Mouse (Mus musculus) R1 (cell line): Measurements from ENCODE around the gene Pikfyve.

Experiments
- DNase-seq: peaks from one replicate; pipeline ENCODE4 v3.0.0-alpha.2; 2018; ENCODE audit warnings: low read depth, low spot score

The Pikfyve gene

DNA sequence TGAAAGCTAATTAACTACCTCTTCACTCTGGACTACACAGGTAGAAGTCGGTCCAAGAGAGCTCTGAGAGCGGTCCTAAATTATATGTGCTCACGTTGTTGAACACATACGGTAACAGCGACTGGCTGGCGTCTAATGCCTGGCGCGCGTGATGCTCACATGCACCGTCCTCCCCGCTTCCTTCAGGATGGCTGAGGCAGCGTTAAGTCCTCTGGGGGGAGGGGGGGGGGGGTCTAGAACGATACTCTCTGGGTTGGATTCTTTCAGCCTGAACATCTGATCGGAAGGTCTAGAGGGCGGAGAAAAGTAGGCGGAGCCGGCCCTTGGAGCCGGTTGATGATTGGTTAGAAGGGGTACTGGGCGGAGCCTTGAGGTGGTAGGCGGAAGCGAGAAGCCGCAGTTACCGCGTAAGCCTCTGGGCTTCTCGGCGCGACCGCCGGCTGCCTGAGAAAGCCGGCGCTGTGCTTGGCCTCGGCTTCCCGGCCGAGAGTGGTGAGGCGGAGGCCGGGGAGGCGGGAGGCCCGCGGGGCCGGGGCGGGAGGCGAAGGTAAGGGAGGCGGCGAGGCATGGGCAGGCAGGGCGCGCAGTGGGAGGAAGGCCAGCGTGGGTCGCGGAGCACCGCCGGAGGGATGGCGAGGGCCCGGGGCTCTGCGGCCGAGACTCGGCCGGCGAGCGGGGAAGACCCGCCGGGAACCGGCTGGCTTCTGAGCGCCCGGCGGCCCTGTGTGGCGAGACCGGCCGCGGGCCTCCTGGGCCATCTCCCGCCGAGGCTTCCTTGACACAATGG lies at the start of gene Pikfyve, which contains the start of gene Idh1:
Gene Pikfyve, plus strand, starts transcription at position 397 of the 787 bp plus-strand sequence.
Gene Idh1, minus strand, starts transcription at position 214 of the 787 bp plus-strand sequence.
- peak; percentile 98 for DNase-seq

DNA sequence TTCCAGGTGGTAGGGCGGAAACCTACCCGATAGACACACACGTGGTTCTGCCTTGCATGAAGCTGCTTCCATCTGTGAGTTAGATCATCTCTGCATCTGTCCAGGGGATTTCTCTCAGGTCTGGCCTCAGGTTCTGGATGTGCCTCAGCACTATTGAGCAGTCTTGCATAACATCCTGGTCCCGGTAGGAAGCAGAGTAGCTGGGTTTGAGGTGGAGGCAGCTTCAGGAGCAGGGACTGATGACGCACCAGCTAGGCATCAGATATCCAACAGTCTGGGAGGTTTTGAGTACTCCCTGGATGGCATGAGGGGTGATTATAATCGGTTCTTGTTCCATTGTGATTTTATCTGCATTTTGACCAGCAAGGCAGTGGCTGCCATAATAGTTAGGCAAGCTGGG lies 48.9 kb upstream of the Pikfyve start:
- DNase-seq: no peak

DNA sequence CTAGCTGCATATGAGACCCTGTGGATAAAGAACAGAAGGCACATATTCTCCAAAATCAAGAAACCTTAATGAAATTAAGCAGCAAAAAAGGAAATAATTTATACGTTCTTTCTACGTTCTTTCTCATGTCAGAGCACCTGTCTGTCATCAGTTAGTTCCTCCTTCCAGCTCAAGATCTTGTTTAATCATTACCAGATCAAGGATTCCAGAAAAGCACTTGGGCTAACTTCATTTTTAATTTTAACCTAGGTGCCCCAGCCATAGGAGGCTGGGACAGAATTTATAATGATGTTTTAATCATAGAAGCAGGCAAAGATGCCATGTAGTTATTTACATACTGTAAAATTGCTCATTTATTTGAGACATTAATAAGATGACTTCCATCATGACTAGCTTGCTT lies 41.7 kb upstream of the Pikfyve start:
- DNase-seq: no peak

DNA sequence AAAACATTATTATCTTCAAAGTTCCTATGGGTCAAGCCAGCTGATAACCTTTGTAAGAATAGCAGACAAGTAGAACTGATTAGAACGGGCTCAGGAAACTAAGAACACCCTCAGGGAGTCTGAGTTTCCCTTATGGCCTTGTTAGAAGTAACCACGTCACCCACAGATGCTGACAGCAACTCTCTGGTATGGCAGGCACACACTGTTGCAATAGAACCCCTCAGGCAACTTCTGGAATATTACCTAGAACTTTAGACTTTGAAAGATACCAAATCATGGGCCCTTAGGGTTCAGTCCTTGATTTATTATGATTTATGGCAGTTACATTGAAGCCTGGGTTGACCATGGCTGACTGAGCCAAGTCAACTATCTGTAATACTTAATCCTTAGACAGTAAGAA lies 39.9 kb upstream of the Pikfyve start:
- DNase-seq: no peak

DNA sequence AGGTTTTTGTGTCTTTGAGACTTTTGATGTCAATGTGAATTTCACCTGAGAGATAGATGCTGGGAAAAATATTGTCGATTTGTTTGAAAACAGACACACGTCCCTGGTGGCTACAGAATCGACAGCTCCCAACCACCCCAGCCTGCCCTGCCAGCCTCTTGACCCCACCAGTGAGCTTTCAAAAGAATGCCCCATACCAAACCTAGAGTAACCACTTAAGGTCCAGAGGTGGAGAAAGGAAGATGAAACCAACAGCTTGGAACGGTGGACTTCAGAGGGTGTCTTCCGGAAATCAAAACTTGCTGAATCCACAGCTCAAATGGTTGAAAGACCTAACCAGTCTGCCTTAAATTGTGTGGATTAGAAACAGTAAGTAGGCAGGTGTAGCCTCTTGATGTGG lies 39.2 kb upstream of the Pikfyve start:
- no peak for DNase-seq

DNA sequence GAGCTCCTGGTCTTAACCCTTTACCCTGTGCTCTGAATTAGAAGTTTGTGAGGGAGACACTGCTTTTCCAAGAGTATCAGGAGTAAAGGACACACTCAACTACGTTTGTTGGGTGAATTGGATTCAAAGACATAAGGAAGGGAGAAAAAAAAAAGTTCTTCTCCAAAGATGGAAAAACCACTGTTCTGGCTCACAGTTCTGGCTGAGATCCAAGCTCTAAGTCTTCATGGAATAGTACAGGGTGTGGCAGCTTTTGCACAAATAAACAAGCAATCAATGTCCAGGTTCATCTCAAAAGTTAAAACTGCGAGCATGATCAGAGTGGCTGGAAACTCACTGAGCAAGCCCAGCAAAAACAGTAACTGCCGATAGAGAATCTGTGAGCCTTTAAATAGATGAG lies 38.5 kb upstream of the Pikfyve start:
- DNase-seq: no peak

DNA sequence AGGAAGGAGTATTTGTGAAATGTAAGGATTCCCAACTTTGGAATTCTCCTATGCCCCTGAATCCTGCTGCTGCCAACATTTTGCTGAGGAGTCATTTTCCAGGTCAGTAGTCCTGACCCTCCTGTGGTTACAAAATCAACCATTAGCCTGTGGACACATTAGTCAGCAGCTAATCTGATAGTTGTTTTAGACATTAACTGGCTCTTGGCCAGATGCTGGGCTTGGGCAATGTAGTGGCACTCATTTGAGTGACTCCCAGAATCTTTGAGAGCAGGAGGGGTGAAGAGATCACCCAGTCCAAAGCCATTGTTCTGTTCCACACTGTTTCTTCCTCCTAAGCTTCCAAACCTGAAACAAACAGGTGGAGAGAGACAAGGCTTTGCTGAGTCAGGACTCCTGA lies 31.7 kb upstream of the Pikfyve start:
- no peak for DNase-seq

DNA sequence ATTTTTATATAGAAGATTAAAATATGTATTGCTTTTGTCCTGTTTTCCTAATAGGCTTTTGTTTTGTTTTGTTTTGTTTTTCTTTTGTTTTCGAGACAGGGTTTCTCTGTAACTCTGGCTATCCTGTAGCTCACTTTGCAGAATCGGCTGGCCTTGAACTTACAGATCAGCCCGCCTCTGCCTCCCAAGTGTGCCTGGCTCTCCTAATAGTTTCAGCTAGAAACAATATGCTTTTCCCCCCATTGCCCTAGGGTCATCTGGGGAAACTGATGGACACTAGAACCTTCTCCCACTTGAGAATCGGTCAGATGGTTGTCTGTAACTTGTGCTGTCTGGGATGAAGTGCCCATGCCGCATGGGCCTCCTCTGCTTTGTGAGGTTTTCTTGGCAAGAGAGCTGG lies 30.4 kb upstream of the Pikfyve start:
- DNase-seq: no peak

DNA sequence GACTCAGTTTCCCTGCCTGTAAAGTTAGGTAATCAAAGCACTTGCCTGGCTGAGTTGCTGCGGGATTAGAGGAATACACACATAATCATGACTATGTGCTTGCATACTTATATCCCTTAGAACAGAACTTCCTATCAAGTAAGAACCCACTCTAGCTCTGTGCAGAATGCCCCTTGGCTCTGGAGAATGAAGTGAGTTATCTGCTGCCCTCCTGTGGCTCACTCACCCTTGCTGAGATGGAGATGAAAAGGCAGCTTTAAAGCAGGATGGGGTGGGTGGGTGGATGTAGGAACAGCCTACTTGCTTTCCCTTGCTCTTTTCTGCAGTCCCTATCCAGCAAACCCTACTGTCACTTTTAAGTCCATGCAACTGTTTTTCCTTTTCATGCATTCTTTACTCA lies 24.3 kb upstream of the Pikfyve start:
- peak; percentile 9 for DNase-seq

DNA sequence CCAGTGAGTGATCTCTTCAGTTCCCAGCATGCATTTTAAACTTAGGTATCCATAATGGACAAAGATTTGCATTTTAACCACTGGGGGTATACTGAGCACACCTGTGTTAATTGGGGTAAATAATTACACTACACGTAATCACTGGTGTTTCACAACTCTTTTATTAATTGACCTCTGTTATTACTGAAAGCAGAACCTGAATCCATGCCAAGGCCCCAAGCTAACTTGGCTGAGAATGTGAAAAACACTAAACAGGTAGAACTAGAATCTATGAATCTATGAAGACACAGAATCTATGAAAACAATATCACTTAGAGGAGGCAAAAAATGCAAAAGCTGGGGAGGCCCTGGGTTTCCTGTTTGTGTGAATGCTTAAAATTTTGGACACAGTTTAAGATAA lies 19.0 kb upstream of the Pikfyve start:
- no peak for DNase-seq

DNA sequence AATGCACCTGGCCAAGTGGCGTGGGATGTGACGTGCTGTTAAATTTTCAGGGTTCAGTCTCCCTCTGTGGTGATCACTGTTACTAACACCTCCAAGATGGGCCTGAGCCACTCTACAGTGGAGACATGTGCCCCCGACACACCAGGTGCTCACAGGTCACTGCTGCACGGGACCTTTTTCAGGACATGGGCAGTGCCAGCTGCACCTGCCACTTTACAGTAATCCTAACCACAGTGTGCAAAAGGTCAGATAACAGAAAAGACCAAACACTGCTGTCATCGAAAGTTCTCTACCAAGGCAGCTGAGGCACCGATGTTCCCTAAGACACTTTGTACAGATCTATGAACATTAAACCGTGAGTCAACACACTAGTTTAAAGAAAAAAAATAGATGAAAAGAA lies 16.9 kb upstream of the Pikfyve start:
- DNase-seq: no peak

DNA sequence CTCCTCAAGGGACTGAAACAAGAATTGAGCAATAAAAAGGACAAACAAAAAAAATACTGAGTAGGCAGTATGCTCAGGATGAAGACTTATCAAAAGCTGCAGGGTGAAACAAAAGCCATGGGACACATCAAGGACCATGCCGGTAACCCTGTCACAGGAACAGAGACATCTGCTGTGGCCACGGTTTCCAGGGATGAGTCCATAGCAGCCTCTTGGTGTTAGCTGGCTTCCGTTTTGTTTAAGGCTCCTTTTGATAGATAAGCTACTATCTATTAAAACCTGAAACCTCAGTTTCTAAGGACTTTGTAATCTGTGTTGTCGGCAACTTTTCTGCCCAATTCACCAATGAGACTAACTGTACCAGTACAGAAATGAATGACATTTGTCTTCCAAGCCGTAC lies 16.5 kb upstream of the Pikfyve start:
- no peak for DNase-seq

DNA sequence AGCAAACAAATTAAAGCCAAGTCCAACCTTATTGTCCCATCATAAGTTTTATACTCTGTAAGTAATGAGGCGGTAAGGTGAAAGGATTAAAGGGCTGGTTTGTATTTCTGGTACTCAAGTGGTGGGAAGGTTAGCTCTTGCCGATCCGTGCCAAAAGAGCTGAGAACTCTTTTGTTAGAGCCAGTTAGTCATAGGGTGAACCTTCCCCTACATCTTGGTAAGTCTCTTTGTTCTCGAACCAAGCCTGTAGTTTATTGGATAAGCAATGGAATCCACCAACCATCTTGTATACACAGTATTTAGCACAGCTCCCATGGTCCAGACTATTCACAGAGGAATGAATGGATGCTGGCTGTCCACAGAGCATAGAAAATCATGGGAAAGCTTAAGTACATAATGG lies 14.9 kb upstream of the Pikfyve start:
- peak; percentile 9 for DNase-seq

DNA sequence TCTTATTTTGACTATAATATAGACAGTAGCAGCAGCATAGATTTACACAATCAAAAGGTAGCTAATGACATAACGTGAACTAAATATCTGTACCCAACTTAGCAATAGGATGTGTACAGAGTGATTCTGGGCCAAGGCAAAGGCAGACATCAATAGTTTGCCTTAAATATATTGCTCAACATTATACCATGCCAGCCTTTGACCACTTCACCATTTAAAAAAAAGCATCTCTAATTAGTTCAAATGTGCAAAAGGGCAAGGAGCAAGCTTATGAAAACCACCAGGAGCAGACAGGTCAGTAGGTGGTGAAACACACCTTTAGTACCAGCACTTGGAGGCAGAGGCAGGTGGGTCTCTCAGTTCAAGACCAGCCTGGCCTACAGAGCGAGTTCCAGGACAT lies 12.8 kb upstream of the Pikfyve start:
- no peak for DNase-seq

DNA sequence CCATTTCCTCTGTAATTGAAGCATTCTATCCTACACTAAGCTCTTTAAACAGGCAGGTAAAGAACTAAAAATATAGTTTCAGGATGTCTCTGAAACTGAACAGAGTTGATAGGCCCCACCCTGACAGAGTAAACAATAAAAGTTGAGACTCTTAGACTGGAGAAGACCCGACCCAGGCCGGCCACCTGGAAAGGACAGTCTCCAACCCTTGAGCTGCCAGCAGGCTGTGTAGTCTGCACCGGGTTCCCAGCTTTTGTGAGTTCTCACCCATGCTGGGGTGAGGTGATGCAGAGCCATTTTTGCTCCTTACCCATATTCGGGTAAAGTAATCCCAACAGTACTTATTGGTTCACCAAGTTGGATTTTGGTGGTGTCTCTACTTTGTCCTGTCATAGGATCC lies 10.3 kb upstream of the Pikfyve start:
- DNase-seq: no peak

DNA sequence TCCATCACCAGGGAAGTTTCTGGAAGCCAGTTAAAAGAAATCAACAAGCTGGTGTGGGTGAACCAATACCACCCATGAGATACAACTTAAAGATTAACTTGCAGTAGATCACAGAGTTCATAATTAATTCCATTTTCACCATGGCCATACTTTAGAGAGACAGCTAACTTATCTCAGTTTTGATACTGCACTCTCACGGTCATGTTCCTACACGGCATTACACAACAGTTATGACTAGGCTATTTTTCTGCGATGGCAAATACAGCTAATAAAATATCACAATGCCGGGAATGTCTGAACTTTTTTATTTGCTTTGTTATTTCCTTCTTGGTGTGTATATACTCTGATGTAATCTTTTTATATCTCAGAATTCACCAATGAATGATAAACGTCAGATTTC lies 9.6 kb upstream of the Pikfyve start:
- no peak for DNase-seq

DNA sequence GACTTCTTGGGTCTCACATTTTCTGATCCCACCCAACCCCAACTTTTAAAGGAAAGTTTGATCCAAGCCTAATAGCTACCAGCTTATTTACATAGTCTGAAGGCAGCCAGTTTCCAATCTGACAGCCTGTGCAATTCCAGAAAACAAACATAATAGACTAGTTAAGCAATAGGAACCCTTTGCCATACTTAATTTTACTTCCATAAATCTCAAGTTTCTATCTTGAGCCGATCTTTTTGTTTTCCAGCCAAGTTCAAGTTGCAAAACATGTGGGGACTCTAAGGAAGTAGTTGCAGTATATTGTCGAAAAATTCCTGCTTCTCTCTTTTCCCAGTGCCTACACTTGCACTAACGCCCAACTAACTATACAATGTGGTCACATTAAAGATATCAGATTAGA lies 9.0 kb upstream of the Pikfyve start:
- no peak for DNase-seq

DNA sequence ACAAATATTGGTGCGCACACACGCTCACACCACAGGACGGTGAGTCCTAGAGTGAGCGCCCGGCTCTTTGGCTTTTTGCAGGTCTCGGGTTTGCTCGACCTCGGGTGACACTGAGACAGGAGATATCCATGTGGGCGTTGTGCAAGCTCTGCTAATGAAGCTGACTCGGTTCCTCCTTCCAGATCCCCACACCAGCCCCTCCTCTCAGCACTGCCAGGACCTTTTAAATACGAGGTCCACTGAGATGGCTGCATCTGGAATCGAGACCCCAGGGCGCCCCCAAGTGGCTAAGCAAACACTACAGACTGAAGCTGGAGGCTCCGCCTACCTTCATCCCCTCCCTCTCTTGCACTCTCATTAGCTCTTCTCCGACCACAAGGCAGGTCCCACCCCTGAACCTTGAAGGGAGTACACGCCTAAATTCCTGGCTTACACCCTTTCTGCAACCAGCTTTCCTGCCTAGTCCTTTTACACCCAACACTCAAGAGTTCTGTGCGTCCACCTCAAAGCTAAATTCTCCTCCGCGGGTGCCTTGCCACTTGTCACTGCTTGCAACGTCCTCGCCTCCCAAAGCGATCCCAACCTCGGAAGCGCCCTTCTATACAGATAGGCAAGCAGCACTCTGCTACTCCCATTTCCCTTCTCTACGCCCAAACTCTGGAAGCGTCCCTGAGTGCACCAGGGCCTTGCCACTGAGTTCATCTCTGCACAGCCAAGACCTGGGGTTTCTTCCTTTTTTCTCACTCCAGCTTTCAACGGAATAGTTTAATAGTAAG lies 8.2 kb upstream of the Pikfyve start:
- peak; percentile 98 for DNase-seq

DNA sequence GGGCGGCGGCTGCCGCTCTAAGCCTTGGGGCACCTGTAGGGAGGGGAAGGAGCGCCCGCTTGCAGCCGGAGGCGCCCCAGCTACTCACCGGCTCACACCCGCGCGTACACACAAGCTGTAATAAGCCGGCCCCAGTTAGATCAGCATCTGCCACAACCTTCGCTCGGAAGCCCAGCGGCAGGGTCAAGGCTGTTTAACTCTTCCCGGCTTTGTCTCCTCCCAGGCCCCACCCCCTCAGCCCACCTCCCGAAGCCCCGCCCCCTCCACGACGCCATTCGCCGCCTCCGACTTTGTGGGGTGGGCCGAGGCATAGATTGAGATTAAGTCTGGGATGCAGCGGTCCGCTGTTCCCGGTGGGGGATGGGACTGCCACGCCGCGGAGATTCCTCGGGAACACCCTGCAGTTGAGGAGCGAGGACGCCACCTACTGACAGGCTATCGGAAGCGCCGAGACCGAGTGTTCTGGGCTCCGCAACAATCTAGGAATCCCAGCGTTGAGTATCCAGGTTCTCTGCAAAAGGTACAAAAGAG lies 7.5 kb upstream of the Pikfyve start:
- DNase-seq: peak; percentile 98

DNA sequence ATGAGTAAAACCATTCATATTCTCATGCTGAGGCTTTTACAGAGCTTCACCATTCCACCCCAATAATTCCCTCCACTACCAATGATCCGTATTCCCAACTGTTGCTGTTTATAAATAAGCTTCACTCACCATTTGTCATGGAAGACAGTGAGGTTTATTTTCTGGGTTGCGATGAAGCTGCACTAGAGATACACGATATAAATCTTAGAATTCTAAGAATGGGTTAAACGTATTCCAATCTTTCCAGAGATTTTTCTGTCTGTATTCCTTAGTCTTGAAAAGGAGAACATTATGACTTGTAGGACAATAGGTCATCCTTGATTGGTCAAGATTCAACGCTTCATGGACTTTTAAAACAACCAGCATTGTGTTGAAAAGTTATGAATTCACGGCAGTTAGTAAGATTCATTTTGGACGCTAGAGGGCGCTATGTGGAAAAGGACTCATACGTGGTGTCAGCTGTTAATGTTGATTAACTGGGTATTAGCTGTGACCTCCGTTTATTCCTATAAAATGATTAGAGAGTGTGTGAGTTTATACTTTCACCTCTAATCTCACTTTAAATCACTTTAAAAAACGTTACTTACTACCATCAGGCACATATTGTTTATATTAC lies 6.7 kb upstream of the Pikfyve start:
- DNase-seq: peak; percentile 81

DNA sequence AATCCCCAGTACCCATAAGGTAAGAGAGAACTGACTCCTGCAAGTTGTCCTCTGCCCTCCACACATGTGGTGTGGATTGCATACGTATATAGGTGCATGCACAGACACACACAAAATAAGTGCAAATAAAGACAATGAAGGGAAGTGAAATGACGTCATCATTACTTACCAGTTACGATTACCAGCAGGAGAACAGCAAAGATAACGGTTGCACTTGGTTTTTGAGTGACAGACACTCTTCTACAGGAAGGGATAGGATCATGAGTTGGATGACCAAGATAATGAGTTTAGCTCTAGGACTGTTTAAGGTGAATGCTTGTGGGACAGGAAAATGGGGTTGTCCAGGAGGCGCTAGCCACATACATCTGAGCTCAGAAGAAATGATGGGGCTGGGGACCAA lies 5.0 kb upstream of the Pikfyve start:
- no peak for DNase-seq

DNA sequence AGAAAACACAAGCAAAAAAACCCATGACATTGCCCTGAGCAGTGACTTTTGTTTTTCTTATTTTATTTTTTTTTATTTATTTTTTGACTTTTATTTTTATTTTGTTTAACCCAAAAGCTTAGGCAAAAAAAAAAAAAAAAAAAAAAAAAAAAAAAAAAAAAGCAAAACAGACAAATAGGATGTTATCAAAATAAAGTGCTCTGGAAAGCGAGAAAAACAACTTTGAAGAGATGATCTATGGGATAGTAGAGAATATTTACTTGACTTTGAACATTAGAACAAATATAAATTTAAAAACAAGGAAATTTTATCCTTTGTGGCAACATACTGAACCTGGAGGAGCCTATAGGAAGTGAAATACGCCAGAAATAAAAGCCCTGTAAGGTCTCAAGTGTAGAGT lies 2.5 kb upstream of the Pikfyve start:
- DNase-seq: no peak
